Mouse (Mus musculus) adrenal gland, postnatal 14 days (tissue): ENCODE measurements at regions not wholly inside any gene's neighbourhood (a gene's known extent, or its start where the extent isn't known, plus 50 kb on each side); places are given as distances from the start of the nearest gene placed in this dataset.

ENCODE experiments used
- DNase-seq: peaks from one replicate; pipeline ENCODE4 v3.0.0; 2021; ENCODE audit warnings: mixed read lengths

- DNase-seq, result no peak
Observed at GRCm38 (mm10) chr7:52915981-52916380, 900.5 kb upstream of the 1700015G11Rik start.

DNA sequence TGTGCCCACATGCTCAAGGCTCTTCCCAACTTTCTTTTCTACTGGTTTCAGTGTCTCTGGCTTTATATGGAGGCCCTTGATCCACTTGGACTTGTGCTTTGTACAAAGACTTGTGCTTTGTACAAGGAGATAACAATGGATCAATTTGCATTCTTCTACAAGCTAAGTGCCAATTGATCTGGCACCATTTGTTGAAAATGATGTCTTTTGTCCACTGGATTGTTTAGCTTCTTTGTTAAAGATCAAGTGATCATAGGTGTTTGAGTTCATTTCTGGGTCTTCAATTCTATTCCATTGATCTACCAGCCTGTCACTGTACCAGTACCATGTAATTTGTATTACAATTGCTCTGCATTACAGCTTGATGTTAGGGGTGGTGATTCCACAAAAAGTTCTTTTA lies 895.8 kb upstream of the 1700015G11Rik start:
- DNase-seq, result no peak

DNA sequence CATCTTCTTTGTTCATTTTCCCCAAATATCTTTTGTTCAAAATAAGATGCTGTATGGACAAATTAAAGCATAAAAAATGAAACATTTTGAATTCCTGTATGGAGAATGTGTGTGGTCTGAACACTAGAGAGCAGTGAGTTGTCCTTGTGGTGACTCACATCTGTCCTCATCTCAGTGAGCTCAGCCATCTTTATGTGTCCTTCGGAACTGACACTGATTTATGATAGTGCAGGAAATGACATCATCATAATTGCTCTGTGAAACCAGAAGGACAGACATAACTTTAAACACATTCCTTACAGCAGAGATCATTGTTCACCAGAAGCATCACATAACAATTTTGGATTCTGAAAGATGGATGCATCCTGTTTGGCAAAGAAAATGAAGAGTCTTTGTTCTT lies 850.2 kb upstream of the 1700015G11Rik start:
- DNase-seq, result peak; percentile 29

- DNase-seq, result no peak
Observed at GRCm38 (mm10) chr7:52822310-52822709, 806.8 kb upstream of the 1700015G11Rik start.

GRCm38 (mm10) chr7:52808178-52808577 lies 792.6 kb upstream of the 1700015G11Rik start:
- no peak for DNase-seq
